Mouse (Mus musculus) spleen, adult 12 weeks (tissue): ENCODE results near the gene H2-Q10.
"Not testable (repeated sequence)": the region's sequence is repeated elsewhere in the genome, so short reads cannot be mapped to it uniquely, and the experiment has no call there.

Experiments used
- DNase-seq: peaks from one replicate; pipeline ENCODE4 v3.0.0; 2022; ENCODE audit warnings: low spot score

H2-Q10 gene

GRCm38 (mm10) chr17:35458247-35458646 is 11.6 kb upstream of the H2-Q10 start:
- not testable (repeated sequence) for DNase-seq

GRCm38 (mm10) chr17:35460513-35461341 is 9.2 kb upstream of the H2-Q10 start:
- not testable (repeated sequence) for DNase-seq

GRCm38 (mm10) chr17:35465651-35466050 is 4.2 kb upstream of the H2-Q10 start:
- DNase-seq, result not testable (repeated sequence)

- not testable (repeated sequence) for DNase-seq
Measured at GRCm38 (mm10) chr17:35468936-35469335, 953 bp upstream of the H2-Q10 start.

GRCm38 (mm10) chr17:35484066-35484465 is 14.2 kb downstream of the H2-Q10 start:
- peak; percentile 19 for DNase-seq

GRCm38 (mm10) chr17:35485702-35486101 is 15.8 kb downstream of the H2-Q10 start:
- no peak for DNase-seq

- DNase-seq, result no peak
Measured at GRCm38 (mm10) chr17:35486726-35487125, 16.8 kb downstream of the H2-Q10 start.

- no peak for DNase-seq
Measured at GRCm38 (mm10) chr17:35488041-35488440, 18.2 kb downstream of the H2-Q10 start.

GRCm38 (mm10) chr17:35490320-35490719 is 20.4 kb downstream of the H2-Q10 start:
- DNase-seq, result no peak

GRCm38 (mm10) chr17:35497124-35497523 is 27.2 kb downstream of the H2-Q10 start:
- DNase-seq, result no peak

GRCm38 (mm10) chr17:35502226-35502625 is 32.3 kb downstream of the H2-Q10 start:
- no peak for DNase-seq

GRCm38 (mm10) chr17:35502762-35503161 is 32.9 kb downstream of the H2-Q10 start:
- DNase-seq, result no peak

- DNase-seq, result no peak
Measured at GRCm38 (mm10) chr17:35503849-35504248, 34.0 kb downstream of the H2-Q10 start.

GRCm38 (mm10) chr17:35504628-35505481 is 35.0 kb downstream of the H2-Q10 start:
- DNase-seq, result no peak

GRCm38 (mm10) chr17:35505776-35506175 is 35.9 kb downstream of the H2-Q10 start, which contains the start of gene Pou5f1:
Pou5f1 (plus strand) TSS chr17:35506018.
- no peak for DNase-seq

GRCm38 (mm10) chr17:35506881-35507280 is 37.0 kb downstream of the H2-Q10 start:
- no peak for DNase-seq

GRCm38 (mm10) chr17:35507556-35508260 is 37.8 kb downstream of the H2-Q10 start:
- no peak for DNase-seq

- not testable (repeated sequence) for DNase-seq
Measured at GRCm38 (mm10) chr17:35508279-35508678, 38.4 kb downstream of the H2-Q10 start.

- no peak for DNase-seq
Measured at GRCm38 (mm10) chr17:35509284-35509683, 39.4 kb downstream of the H2-Q10 start.

- DNase-seq, result no peak
Measured at GRCm38 (mm10) chr17:35512916-35513626, 43.2 kb downstream of the H2-Q10 start.

GRCm38 (mm10) chr17:35513886-35514285 is 44.0 kb downstream of the H2-Q10 start:
- DNase-seq, result peak; percentile 80
